Mouse (Mus musculus) liver, adult 2 months (tissue): ENCODE results near the gene Dyrk3.

ENCODE experiments used
- CTCF ChIP-seq: fragments of 200-500 bp; IDR thresholded peaks from 2 replicates; pipeline ENCODE4 v1.5.1; 2011; ENCODE audit warnings: low read depth, low read length, control low read depth
- POLR2A ChIP-seq: fragments of 200-500 bp; IDR thresholded peaks from 2 replicates; pipeline ENCODE4 v1.6.1; 2011; ENCODE audit warnings: low read length, control low read depth; ENCODE audit not compliant: insufficient read depth; ENCODE audit errors: extremely low read depth

GRCm38 (mm10) chr1:131093889-131094288 is 44.3 kb downstream of the Dyrk3 start:
- TF ChIP-seq CTCF (no peak), POLR2A (no peak)
